Mouse (Mus musculus): ENCODE data around the gene Kcnq1. TPM values are rescaled to one million over a fixed set of nuclear protein-coding genes. Genes with fewer than 3 reads are reported as not detected.

Kcnq1 gene
- polyA plus RNA-seq, 1 experiment from 2014 or later = 13.4 TPM

DNA sequence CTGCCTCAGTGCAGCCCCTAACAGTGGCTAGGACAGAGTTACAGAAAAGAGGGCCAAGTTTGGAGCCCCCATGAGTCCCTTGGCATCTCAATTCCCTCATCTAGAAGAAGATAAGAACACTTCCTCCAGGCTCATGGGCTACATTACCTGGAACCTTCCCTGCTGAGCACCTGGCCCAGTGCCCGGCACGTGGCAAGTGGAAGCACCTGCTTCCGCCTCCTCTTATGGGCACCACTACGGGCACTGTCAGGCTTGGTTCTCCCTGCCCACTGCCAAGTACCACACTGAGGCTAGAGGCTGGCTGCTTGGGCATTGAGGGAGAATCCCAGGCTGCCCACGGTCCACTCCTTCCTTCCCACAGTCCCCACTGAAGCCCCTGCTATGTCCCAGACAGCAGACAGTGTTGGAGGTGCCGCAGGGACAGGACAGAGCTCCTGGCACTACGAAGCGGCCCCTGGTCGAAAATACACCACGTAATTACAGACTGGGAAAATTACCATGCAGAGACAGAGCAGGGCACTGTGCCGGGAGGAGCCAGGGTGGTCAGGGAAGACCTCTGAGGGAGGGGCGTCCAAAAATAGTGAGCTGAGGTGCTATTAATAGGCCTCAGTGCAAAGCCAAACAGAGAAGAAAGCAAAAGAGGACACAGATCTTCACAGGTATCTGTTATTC, 284.3 kb downstream of the Kcnq1 start:
- Histone ChIP-seq H3K4me1 (replicated peaks; ENCODE audit: insufficient read depth, low read length) (peaks cover 18% of the 10 kb centered on the region), H3K9me3 (replicated peaks; ENCODE audit: low read length) (no peaks in the 10 kb centered on the region), H3K4me3 (replicated peaks; ENCODE audit: low read depth, low read length) (no peak overlapping the region), H3K27ac (no peak overlapping the region), H3K27me3 (ENCODE audit: insufficient read depth, low read length) (no peaks in the 10 kb centered on the region; the same call in 1 of the 2 replicates), H3K9ac (ENCODE audit: low read depth, low read length) (no peak overlapping the region), H3K4me2 (ENCODE audit: low read length) (no peak overlapping the region), H3K36me3 (ENCODE audit: insufficient read depth, low read length) (no peaks in the 10 kb centered on the region)
- DNase-seq (ENCODE audit: low spot score) (no peak), ATAC-seq (replicated peaks; ENCODE audit: low FRiP score, low read depth) (no peak)
- 85% methylated on average over 12 of the region's 12 CpGs for WGBS
- TF ChIP-seq CTCF (IDR thresholded peaks at IDR 0.05; ENCODE audit: low read depth) = no peak

GRCm38 (mm10) chr7:143395113-143395563, 289.0 kb downstream of the Kcnq1 start:
- no peak for ATAC-seq (replicated peaks; ENCODE audit: low FRiP score, low read depth)
- no peak overlapping the region for H3K27ac ChIP-seq

DNA sequence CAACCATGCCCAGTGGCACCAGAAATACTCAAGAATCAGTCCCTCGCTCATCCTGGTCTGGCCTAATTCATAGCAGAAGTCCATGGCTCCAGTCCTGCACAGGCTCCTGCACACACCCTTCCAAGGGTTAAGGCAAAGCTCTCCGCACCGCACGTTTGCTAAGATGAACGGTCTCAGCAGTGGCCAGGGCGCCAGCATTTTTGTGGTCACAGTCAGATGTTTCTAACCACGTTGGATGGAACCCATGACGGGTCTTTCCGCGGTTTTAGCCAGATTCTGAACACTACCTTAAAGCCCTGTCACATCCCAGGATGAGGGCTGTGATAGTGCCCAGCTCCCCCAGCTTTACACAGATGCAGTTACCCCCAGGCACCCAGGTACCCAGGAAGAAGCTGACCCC, 293.6 kb downstream of the Kcnq1 start:
- H3K9me3 ChIP-seq (replicated peaks; ENCODE audit: low read length) = no peaks in the 10 kb centered on the region
- 70% methylated on average over 10 of the region's 10 CpGs for WGBS
- no peaks in the 10 kb centered on the region for H3K36me3 ChIP-seq (ENCODE audit: insufficient read depth, low read length)
- no peak overlapping the region for H3K4me3 ChIP-seq (replicated peaks; ENCODE audit: low read depth, low read length)
- no peak for TF ChIP-seq CTCF (IDR thresholded peaks at IDR 0.05; ENCODE audit: low read depth)
- no peaks in the 10 kb centered on the region for H3K27me3 ChIP-seq (ENCODE audit: insufficient read depth, low read length)
- no peak overlapping the region for H3K9ac ChIP-seq (ENCODE audit: low read depth, low read length)
- H3K4me2 ChIP-seq (ENCODE audit: low read length) = no peak overlapping the region
- ATAC-seq (replicated peaks; ENCODE audit: low FRiP score, low read depth) = no peak
- no peak overlapping the region for H3K27ac ChIP-seq
- H3K4me1 ChIP-seq (replicated peaks; ENCODE audit: insufficient read depth, low read length) = no peaks in the 10 kb centered on the region; the same call in 1 of the 2 replicates
- no peak for DNase-seq (ENCODE audit: low spot score)

More at GRCm38 (mm10) chr7:143395113-143395563, 289.0 kb downstream of the Kcnq1 start:
- DNase-seq (ENCODE audit: low spot score) = peak; percentile 59
- Histone ChIP-seq H3K4me3 (replicated peaks; ENCODE audit: low read depth, low read length) (no peak overlapping the region), H3K9me3 (replicated peaks; ENCODE audit: low read length) (no peaks in the 10 kb centered on the region), H3K36me3 (ENCODE audit: insufficient read depth, low read length) (no peaks in the 10 kb centered on the region), H3K4me1 (replicated peaks; ENCODE audit: insufficient read depth, low read length) (peaks cover 1% of the 10 kb centered on the region; the same call in 1 of the 2 replicates), H3K4me2 (ENCODE audit: low read length) (no peak overlapping the region), H3K9ac (ENCODE audit: low read depth, low read length) (no peak overlapping the region), H3K27me3 (ENCODE audit: insufficient read depth, low read length) (no peaks in the 10 kb centered on the region)
- 40% methylated on average over 9 of the region's 9 CpGs for WGBS
- TF ChIP-seq CTCF (IDR thresholded peaks at IDR 0.05; ENCODE audit: low read depth) = no peak

DNA sequence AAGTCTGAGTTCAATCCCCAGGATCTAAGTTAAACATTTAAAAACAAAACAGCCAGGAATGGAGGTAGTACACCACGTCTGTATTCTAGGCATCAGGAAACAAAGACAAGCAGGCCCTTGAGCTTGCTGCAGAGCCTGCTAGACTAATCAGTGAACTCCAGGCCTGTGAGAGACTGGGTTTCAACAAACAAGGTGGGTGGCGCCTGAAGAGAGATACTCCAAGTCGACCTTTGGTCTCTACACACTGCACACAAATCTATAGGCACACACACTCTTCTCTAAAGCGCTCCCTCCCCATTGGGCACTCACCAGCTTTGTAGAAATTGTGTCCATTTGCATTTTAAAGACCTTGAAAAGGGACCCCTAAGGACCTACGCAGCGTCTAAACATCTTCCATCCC, 294.4 kb downstream of the Kcnq1 start:
- DNase-seq (ENCODE audit: low spot score) (no peak), ATAC-seq (replicated peaks; ENCODE audit: low FRiP score, low read depth) (no peak)
- H3K27me3 ChIP-seq (ENCODE audit: insufficient read depth, low read length) = no peaks in the 10 kb centered on the region
- no peaks in the 10 kb centered on the region for H3K4me1 ChIP-seq (replicated peaks; ENCODE audit: insufficient read depth, low read length)
- H3K9me3 ChIP-seq (replicated peaks; ENCODE audit: low read length) = no peaks in the 10 kb centered on the region
- no peak overlapping the region for H3K4me2 ChIP-seq (ENCODE audit: low read length)
- H3K36me3 ChIP-seq (ENCODE audit: insufficient read depth, low read length) = no peaks in the 10 kb centered on the region
- H3K27ac ChIP-seq = no peak overlapping the region
- TF ChIP-seq CTCF (IDR thresholded peaks at IDR 0.05; ENCODE audit: low read depth) = no peak
- no peak overlapping the region for H3K4me3 ChIP-seq (replicated peaks; ENCODE audit: low read depth, low read length)
- WGBS = 55% methylated on average over 6 of the region's 6 CpGs
- no peak overlapping the region for H3K9ac ChIP-seq (ENCODE audit: low read depth, low read length)

DNA sequence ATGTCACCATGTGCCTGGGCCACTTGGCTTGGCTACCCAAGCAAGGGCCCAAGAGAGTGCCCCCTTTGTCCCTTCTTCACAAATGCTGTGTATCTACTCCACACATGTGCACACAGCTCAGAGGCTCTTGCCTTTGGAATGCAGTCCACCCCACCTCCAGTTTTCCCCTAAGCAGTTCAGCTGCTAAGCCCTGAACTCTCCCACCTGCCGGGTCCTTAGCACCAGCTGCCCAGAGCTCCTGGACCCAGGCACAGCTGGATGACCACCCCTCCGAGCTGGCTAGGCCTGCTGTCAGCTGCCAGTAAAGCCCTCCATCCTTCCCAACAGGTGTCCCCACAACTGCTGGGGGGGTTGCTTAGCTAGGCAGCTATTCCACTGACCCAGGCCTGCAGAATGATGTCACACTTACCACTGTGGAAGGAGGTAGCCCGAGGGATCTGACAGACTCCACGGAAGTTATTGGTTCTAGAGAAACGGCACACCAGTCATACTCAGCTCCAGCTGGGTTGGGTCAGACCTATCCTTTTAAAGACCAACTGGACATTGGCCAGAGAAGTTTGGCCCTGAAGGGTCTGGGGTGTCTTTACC, 295.4 kb downstream of the Kcnq1 start:
- Histone ChIP-seq H3K36me3 (ENCODE audit: insufficient read depth, low read length) (no peaks in the 10 kb centered on the region), H3K4me1 (replicated peaks; ENCODE audit: insufficient read depth, low read length) (no peaks in the 10 kb centered on the region), H3K4me3 (replicated peaks; ENCODE audit: low read depth, low read length) (no peak overlapping the region), H3K9me3 (replicated peaks; ENCODE audit: low read length) (no peaks in the 10 kb centered on the region), H3K27ac (no peak overlapping the region), H3K27me3 (ENCODE audit: insufficient read depth, low read length) (no peaks in the 10 kb centered on the region), H3K9ac (ENCODE audit: low read depth, low read length) (no peak overlapping the region), H3K4me2 (ENCODE audit: low read length) (no peak overlapping the region)
- ATAC-seq (replicated peaks; ENCODE audit: low FRiP score, low read depth) (no peak), DNase-seq (ENCODE audit: low spot score) (no peak)
- no peak for TF ChIP-seq CTCF (IDR thresholded peaks at IDR 0.05; ENCODE audit: low read depth)
- WGBS = 55% methylated on average over 5 of the region's 5 CpGs

GRCm38 (mm10) chr7:143404296-143404695, 298.1 kb downstream of the Kcnq1 start:
- no peak overlapping the region for H3K4me2 ChIP-seq (ENCODE audit: low read length)
- no peaks in the 10 kb centered on the region for H3K36me3 ChIP-seq (ENCODE audit: insufficient read depth, low read length)
- no peak overlapping the region for H3K4me3 ChIP-seq (replicated peaks; ENCODE audit: low read depth, low read length)
- WGBS = 70% methylated on average over 6 of the region's 6 CpGs
- H3K9me3 ChIP-seq (replicated peaks; ENCODE audit: low read length) = no peaks in the 10 kb centered on the region
- H3K9ac ChIP-seq (ENCODE audit: low read depth, low read length) = no peak overlapping the region
- H3K4me1 ChIP-seq (replicated peaks; ENCODE audit: insufficient read depth, low read length) = peaks cover 9% of the 10 kb centered on the region; the same call in 1 of the 2 replicates
- H3K27me3 ChIP-seq (ENCODE audit: insufficient read depth, low read length) = no peaks in the 10 kb centered on the region
- no peak overlapping the region for H3K27ac ChIP-seq
- DNase-seq (ENCODE audit: low spot score) (no peak), ATAC-seq (replicated peaks; ENCODE audit: low FRiP score, low read depth) (no peak)
- no peak for TF ChIP-seq CTCF (IDR thresholded peaks at IDR 0.05; ENCODE audit: low read depth)
